Mouse (Mus musculus) heart, postnatal 0 days (tissue): ENCODE results near the gene Cdh22.

Source experiments
- CTCF ChIP-seq: IDR thresholded peaks from 2 replicates; pipeline ENCODE4 v1.5.1; 2016; ENCODE audit warnings: antibody characterized with exemption, control low read depth, low read depth
- EP300 ChIP-seq: IDR thresholded peaks from 2 replicates; pipeline ENCODE4 v1.6.1; 2016; ENCODE audit warnings: antibody characterized with exemption, low read depth

DNA sequence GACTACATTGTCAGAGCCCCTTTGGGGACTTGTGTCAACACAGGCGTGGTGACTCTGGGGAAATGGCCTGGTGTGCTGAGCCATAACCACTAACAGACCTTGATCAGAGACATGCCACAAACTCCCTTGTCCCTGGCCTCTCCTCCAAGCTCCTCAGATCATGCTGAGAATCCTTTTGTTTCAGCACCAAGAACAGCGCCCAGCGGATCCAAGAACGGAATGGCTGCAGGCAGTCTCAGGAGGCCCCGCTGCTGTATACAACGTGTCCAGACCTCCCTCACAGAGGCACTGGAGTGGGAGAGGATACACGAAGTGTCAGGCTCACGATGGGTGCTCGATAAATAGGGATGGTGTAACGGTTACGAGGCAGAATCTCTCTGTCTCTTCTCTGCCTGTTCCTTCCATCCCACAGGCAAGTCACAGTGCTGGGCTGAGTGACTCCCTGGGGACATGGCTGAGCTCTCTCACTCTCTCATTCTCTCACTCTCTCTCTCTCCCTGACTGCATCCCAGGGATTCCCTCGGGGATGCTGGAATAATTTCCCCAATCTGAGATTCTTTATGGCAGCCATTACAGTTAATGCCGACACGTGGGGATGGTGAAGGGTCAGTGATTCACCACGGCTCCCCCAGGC is 75.5 kb downstream of the Cdh22 start:
- TF ChIP-seq CTCF, result no peak
- no peak for TF ChIP-seq EP300
